Mouse (Mus musculus) bone marrow, adult 2 months (tissue): ENCODE data around the gene Uso1.

ENCODE experiments used
- CTCF ChIP-seq: fragments of 200-500 bp; IDR thresholded peaks from 2 replicates; pipeline ENCODE4 v1.5.1; 2011; ENCODE audit warnings: low read length, control low read depth; ENCODE audit not compliant: control insufficient read depth, insufficient read depth
- POLR2A ChIP-seq: fragments of 200-500 bp; IDR thresholded peaks from 2 replicates; pipeline ENCODE4 v1.6.1; 2011; ENCODE audit warnings: low read depth, mild to moderate bottlenecking, control low read depth, low read length, borderline replicate concordance; ENCODE audit not compliant: control insufficient read depth

- TF ChIP-seq CTCF (no peak), POLR2A (no peak)
Measured at GRCm38 (mm10) chr5:92107282-92107681, 30.5 kb upstream of the Uso1 start.
